Mouse (Mus musculus): ENCODE data around the gene Arid5a. TPM values are rescaled to one million over a fixed set of nuclear protein-coding genes. Genes with fewer than 3 reads are reported as not detected.

Gene Arid5a
- polyA plus RNA-seq, 1 experiment from 2014 or later, result 13.7 TPM

DNA sequence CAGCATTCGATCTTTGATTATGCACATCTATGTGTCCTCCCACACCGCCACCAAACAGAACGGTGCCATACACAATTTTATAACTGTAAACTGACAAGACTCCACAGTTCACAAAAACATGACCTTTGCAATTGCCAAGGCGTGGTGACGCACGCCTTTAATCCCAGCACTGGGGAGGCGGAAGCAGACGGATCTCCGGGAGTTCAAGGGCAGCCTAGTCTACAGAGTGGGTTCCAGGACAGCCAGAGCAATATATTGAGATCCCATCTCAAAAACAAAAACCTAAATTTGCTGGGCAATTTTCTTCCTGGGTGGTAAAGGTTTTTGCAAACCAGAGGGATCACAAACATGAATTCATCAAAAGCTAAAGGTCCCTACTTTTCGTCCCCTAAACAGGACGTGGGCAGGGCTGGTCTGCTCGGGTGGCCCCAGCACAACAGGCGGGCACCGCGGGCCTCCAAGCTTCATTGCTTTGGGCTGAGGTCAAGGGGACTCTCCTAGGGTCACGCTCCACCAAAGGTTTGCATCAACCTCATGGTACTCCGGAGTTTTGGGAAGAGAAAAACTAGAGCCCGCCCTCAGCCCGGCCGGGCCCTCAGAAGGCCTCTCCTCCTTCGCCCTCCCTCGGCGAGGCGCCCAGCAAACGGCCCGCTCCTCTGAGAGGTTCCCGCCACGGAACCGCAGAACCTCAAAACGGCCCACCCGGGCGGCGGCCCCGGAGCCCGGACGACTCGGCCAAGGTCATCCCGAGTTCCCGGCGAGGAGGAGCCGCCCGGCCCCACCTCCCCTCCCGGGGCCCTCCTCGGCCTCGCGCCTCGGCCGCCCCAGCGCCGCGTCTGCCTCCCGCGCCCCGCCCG, 60.8 kb downstream of the Arid5a start:
- DNase-seq (ENCODE audit: low spot score), result peak; percentile 44

DNA sequence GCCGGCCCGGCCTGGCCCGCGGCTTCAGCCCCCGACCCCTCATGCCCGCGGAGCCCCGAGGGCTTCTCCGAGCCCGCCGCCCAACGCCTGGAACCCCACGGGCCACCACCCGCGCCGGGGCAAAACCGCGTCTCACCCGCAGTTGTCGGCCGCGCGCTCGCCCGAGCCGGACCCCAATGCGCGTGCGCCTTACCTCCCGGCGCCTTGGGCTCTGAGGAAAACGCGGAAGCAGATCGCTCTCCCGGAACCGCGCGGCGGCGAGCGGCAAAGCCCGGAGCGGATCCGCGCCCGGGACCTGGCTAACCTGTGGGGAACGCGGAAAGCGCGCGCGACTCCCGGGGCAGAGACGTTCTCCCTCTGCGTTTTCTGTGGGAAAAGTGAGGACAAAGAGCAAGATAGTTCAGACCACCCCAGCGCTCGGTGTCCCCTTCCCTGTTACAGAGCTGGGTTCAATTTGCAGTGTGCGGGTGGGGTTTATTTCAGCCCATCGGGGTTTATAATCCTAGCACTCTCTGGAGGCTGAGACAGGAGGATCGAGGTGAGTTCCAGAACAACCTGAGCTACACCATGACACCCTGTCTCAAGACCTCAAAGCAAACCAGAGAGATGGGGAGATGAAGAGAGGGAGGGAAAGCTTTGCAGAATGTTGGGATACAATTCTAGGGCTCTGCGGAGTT, 61.6 kb downstream of the Arid5a start, which contains the start of gene Kansl3:
Gene Kansl3 (minus strand): TSS at position 213 of the 677 bp plus-strand sequence.
- Histone ChIP-seq H3K9ac (ENCODE audit: low read depth, low read length) (peak within 1 kb of the TSS; percentile 96), H3K4me3 (ENCODE audit: low read depth, low read length) (peak within 1 kb of the TSS; percentile 92), H3K27ac (replicated peaks; ENCODE audit: low read depth, low read length) (peak within 1 kb of the TSS; percentile 84), H3K27me3 (replicated peaks; ENCODE audit: control insufficient read depth, insufficient read depth, low read length) (no peaks in the 10 kb centered on the region), H3K9me3 (ENCODE audit: control insufficient read depth, low read length) (no peaks in the 10 kb centered on the region), H3K4me2 (ENCODE audit: low read depth, low read length) (peak within 1 kb of the TSS; percentile 62), H3K4me1 (ENCODE audit: control insufficient read depth, insufficient read depth, low read length) (peaks cover 9% of the 10 kb centered on the region), H3K36me3 (ENCODE audit: control insufficient read depth, insufficient read depth, low read length) (peaks cover 20% of the 10 kb centered on the region)
- WGBS, result 5% methylated on average over 38 of the region's 61 CpGs
- DNase-seq (ENCODE audit: low spot score), result peak; percentile 93
- peak; percentile 91 for ATAC-seq (ENCODE audit: low read depth)

More for the DNA sequence above, 60.8 kb downstream of the Arid5a start:
- Histone ChIP-seq H3K36me3 (ENCODE audit: control insufficient read depth, insufficient read depth, low read length) (peaks cover 28% of the 10 kb centered on the region), H3K4me3 (ENCODE audit: low read depth, low read length) (peak overlapping the region; percentile 92), H3K9me3 (ENCODE audit: control insufficient read depth, low read length) (no peaks in the 10 kb centered on the region), H3K9ac (ENCODE audit: low read depth, low read length) (peak overlapping the region; percentile 96), H3K4me1 (ENCODE audit: control insufficient read depth, insufficient read depth, low read length) (peaks cover 9% of the 10 kb centered on the region), H3K4me2 (ENCODE audit: low read depth, low read length) (peak overlapping the region; percentile 62), H3K27me3 (replicated peaks; ENCODE audit: control insufficient read depth, insufficient read depth, low read length) (no peaks in the 10 kb centered on the region), H3K27ac (replicated peaks; ENCODE audit: low read depth, low read length) (peak overlapping the region; percentile 84)
- 5% methylated on average over 35 of the region's 55 CpGs for WGBS
- ATAC-seq (ENCODE audit: low read depth), result peak; percentile 85

DNA sequence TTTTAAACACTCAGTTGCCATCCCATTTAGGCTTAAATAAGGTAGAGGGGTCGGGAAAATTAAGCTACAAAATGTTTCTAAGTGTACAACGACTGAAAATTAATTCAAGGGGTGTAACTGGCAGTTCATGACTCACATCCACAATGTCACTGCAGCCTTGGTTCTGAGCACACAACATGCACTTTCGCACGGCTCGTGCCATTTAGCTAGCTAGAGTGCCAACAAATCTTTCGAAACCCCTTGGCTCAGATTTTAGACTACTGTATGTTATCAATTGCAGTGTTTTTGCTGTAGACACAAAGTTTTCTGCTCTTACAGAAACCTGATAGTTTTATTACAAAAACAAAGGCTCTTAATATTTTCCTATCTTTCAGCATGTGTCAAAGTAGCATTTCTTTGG, 63.4 kb downstream of the Arid5a start:
- Histone ChIP-seq H3K9ac (ENCODE audit: low read depth, low read length) (no peak overlapping the region), H3K4me2 (ENCODE audit: low read depth, low read length) (no peak overlapping the region), H3K4me1 (ENCODE audit: control insufficient read depth, insufficient read depth, low read length) (peaks cover 9% of the 10 kb centered on the region), H3K4me3 (ENCODE audit: low read depth, low read length) (no peak overlapping the region), H3K27me3 (replicated peaks; ENCODE audit: control insufficient read depth, insufficient read depth, low read length) (no peaks in the 10 kb centered on the region), H3K36me3 (ENCODE audit: control insufficient read depth, insufficient read depth, low read length) (peaks cover 3% of the 10 kb centered on the region), H3K27ac (replicated peaks; ENCODE audit: low read depth, low read length) (no peak overlapping the region), H3K9me3 (ENCODE audit: control insufficient read depth, low read length) (no peaks in the 10 kb centered on the region)
- ATAC-seq (ENCODE audit: low read depth) (no peak), DNase-seq (ENCODE audit: low spot score) (no peak)
- 88% methylated on average over 6 of the region's 6 CpGs for WGBS

DNA sequence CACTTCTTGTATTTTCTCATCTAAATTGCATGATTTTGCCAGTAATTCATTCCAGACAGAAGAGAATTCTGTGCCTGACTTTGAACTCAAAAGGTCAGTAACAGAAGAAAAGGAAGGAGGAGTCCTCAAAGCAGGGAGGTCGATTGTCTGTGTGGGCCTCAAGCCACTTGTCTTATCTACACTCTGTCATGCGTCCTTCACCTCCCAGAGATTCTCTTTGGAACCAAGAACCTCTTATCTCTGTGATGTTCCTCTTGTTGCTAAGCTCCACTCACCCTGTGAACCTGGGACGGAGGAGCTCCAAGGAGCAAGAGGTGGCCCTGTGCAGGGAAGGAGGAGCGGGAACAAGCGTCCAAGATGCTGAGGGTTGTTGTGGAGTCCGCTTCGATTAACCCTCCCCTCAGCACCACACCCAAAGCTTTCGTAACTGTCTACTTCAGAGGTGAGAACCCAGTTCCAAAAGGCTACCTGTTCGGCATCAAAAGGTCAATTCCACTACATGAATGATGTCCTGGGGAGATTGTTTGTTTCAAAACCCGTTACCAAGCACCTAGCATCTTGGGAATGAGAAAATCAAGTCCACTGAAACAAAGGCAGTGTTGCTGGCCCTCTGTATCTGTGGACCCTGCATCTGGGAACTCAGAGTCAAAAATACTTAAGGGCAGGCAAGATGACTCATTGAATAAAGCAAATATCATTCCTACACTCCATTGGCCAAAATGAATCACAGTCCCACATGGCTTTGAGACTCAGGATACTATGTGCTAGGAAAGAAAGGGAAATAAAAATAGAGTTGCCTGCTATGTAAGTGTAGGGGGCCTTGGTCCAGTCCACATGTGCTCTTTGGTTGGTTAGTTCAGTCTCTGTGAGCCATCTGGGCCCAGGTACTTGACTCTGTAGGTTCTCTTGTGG, 64.7 kb downstream of the Arid5a start, which contains the start of gene Fer1l5:
Gene Fer1l5 (plus strand): TSS at position 358 of the 912 bp plus-strand sequence.
- DNase-seq (ENCODE audit: low spot score), result no peak
- 78% methylated on average over 10 of the region's 10 CpGs for whole genome bisulfite sequencing
- Histone ChIP-seq H3K9ac (ENCODE audit: low read depth, low read length) (no peak within 1 kb of the TSS), H3K36me3 (ENCODE audit: control insufficient read depth, insufficient read depth, low read length) (no peaks in the 10 kb centered on the region), H3K4me1 (ENCODE audit: control insufficient read depth, insufficient read depth, low read length) (peaks cover 9% of the 10 kb centered on the region), H3K27ac (replicated peaks; ENCODE audit: low read depth, low read length) (no peak within 1 kb of the TSS), H3K4me2 (ENCODE audit: low read depth, low read length) (no peak within 1 kb of the TSS), H3K4me3 (ENCODE audit: low read depth, low read length) (no peak within 1 kb of the TSS), H3K27me3 (replicated peaks; ENCODE audit: control insufficient read depth, insufficient read depth, low read length) (no peaks in the 10 kb centered on the region), H3K9me3 (ENCODE audit: control insufficient read depth, low read length) (no peaks in the 10 kb centered on the region)
- ATAC-seq (ENCODE audit: low read depth), result no peak

Small RNA genes within 50 kb of the gene (microRNA-seq; reads per million reads assigned to microRNA genes)
- gene Mir6898 (ENCODE audit: borderline number of aligned reads), result not detected

Other genes with a start within 250 kb of the Arid5a start
- 10.1 and 11.5 TPM in 2 replicates for gene Hs6st1, start 239.3 kb upstream of the Arid5a start, polyA plus RNA-seq (2014; fragmentation: Nextera tagmentation; extraction: Ambion mirVana)
- 71.2 and 74.1 TPM in 2 replicates for gene Uggt1, start 63.0 kb upstream of the Arid5a start, polyA plus RNA-seq (2014; fragmentation: Nextera tagmentation; extraction: Ambion mirVana)
- 1.8 and 2.1 TPM in 2 replicates for gene Neurl3, start 33.1 kb upstream of the Arid5a start, polyA plus RNA-seq (2014; fragmentation: Nextera tagmentation; extraction: Ambion mirVana)
- gene Kansl3, start 61.4 kb downstream of the Arid5a start, polyA plus RNA-seq (2014; fragmentation: Nextera tagmentation; extraction: Ambion mirVana), result 35.1 and 37.1 TPM in 2 replicates
- gene Fer1l5, start 64.6 kb downstream of the Arid5a start, polyA plus RNA-seq (2014; fragmentation: Nextera tagmentation; extraction: Ambion mirVana), result 0.39 and 0.64 TPM in 2 replicates
- 31.7 and 33.3 TPM in 2 replicates for gene Lman2l, start 137.5 kb downstream of the Arid5a start, polyA plus RNA-seq (2014; fragmentation: Nextera tagmentation; extraction: Ambion mirVana)
- gene Cnnm4, start 163.9 kb downstream of the Arid5a start, polyA plus RNA-seq (2014; fragmentation: Nextera tagmentation; extraction: Ambion mirVana), result 13.5 and 13.9 TPM in 2 replicates
- 4.8 and 5.1 TPM in 2 replicates for gene Cnnm3, start 204.1 kb downstream of the Arid5a start, polyA plus RNA-seq (2014; fragmentation: Nextera tagmentation; extraction: Ambion mirVana)
- gene Ankrd23, start 229.2 kb downstream of the Arid5a start, polyA plus RNA-seq (2014; fragmentation: Nextera tagmentation; extraction: Ambion mirVana), result 12.3 and 13.2 TPM in 2 replicates
- not detected in 2 replicates for gene Gm42417, start 231.7 kb downstream of the Arid5a start, polyA plus RNA-seq (2014; fragmentation: Nextera tagmentation; extraction: Ambion mirVana)
- 19.5 and 20.0 TPM in 2 replicates for gene Ankrd39, start 239.7 kb downstream of the Arid5a start, polyA plus RNA-seq (2014; fragmentation: Nextera tagmentation; extraction: Ambion mirVana)

All from embryonic facial prominence, embryonic 14.5 days (tissue).